Mouse (Mus musculus): ENCODE data around the gene Ccdc84.
"Not testable (repeated sequence)": the region's sequence is repeated elsewhere in the genome, so short reads cannot be mapped to it uniquely, and the experiment has no call there.

Gene Ccdc84

DNA sequence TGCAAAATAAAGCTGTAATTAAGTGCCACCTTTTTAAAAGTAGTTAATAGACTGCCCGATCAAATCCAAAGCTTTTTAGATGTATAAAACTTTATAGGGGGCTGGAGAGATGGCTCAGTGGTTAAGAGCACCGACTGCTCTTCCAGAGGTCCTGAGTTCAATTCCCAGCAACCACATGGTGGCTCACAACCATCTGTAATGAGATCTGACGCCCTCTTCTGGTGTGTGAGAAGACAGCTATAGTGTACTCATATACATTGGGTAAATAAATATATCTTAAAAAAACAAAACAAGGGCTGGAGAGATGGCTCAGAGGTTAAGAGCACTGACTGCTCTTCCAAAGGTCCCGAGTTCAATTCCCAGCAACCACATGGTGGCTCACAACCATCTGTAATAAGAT, 56.4 kb downstream of the Ccdc84 start:
- DNase-seq (ENCODE audit: low read depth, low spot score): not testable (repeated sequence)

GRCm38 (mm10) chr9:44361190-44361917, 57.0 kb downstream of the Ccdc84 start, which contains the start of gene Vps11:
TSS of gene Vps11 (minus strand) at chr9:44361670.
- DNase-seq (ENCODE audit: low read depth, low spot score): peak; percentile 99

Data from forelimb bud, embryonic 11.5 days (tissue).